Mouse (Mus musculus): ENCODE measurements around the gene Foxn3. TPM values are rescaled to one million over a fixed set of nuclear protein-coding genes. Genes with fewer than 3 reads are reported as not detected.

Foxn3 gene
- polyA plus RNA-seq, 1 experiment from 2014 or later: 75.5 TPM

GRCm38 (mm10) chr12:99457521-99458205, 105.7 kb downstream of the Foxn3 start:
- no peaks in the 10 kb centered on the region for H3K9me3 ChIP-seq (replicated peaks; ENCODE audit: control insufficient read depth, low read length)
- peaks cover 8% of the 10 kb centered on the region for H3K4me1 ChIP-seq (ENCODE audit: control insufficient read depth, insufficient read depth, low read length)
- H3K9ac ChIP-seq (ENCODE audit: low read depth, low read length): no peak overlapping the region
- no peaks in the 10 kb centered on the region for H3K27me3 ChIP-seq (ENCODE audit: control insufficient read depth, insufficient read depth, low read length)
- H3K27ac ChIP-seq (ENCODE audit: low read depth, low read length): no peak overlapping the region
- H3K4me2 ChIP-seq: no peak overlapping the region
- ATAC-seq (replicated peaks; ENCODE audit: insufficient number of reproducible peaks, low FRiP score, low TSS enrichment): no peak
- H3K4me3 ChIP-seq (ENCODE audit: low read depth, low read length): no peak overlapping the region
- 47% methylated on average over 10 of the region's 10 CpGs for WGBS (ENCODE audit: insufficient replicate concordance)
- no peaks in the 10 kb centered on the region for H3K36me3 ChIP-seq (ENCODE audit: control insufficient read depth, insufficient read depth, low read length)

GRCm38 (mm10) chr12:99455580-99455979, 107.8 kb downstream of the Foxn3 start:
- H3K4me1 ChIP-seq (ENCODE audit: control insufficient read depth, insufficient read depth, low read length): peaks cover 8% of the 10 kb centered on the region
- no peaks in the 10 kb centered on the region for H3K27me3 ChIP-seq (ENCODE audit: control insufficient read depth, insufficient read depth, low read length)
- ATAC-seq (replicated peaks; ENCODE audit: insufficient number of reproducible peaks, low FRiP score, low TSS enrichment): no peak
- no peaks in the 10 kb centered on the region for H3K9me3 ChIP-seq (replicated peaks; ENCODE audit: control insufficient read depth, low read length)
- 95% methylated on average over 8 of the region's 8 CpGs for WGBS (ENCODE audit: insufficient replicate concordance)
- no peak overlapping the region for H3K27ac ChIP-seq (ENCODE audit: low read depth, low read length)
- H3K4me3 ChIP-seq (ENCODE audit: low read depth, low read length): no peak overlapping the region
- no peak overlapping the region for H3K4me2 ChIP-seq
- no peak overlapping the region for H3K9ac ChIP-seq (ENCODE audit: low read depth, low read length)
- H3K36me3 ChIP-seq (ENCODE audit: control insufficient read depth, insufficient read depth, low read length): no peaks in the 10 kb centered on the region

GRCm38 (mm10) chr12:99454394-99454793, 109.0 kb downstream of the Foxn3 start:
- Histone ChIP-seq H3K4me1 (ENCODE audit: control insufficient read depth, insufficient read depth, low read length) (peaks cover 8% of the 10 kb centered on the region), H3K9me3 (replicated peaks; ENCODE audit: control insufficient read depth, low read length) (no peaks in the 10 kb centered on the region), H3K9ac (ENCODE audit: low read depth, low read length) (no peak overlapping the region), H3K27ac (ENCODE audit: low read depth, low read length) (no peak overlapping the region), H3K27me3 (ENCODE audit: control insufficient read depth, insufficient read depth, low read length) (no peaks in the 10 kb centered on the region), H3K36me3 (ENCODE audit: control insufficient read depth, insufficient read depth, low read length) (no peaks in the 10 kb centered on the region), H3K4me3 (ENCODE audit: low read depth, low read length) (no peak overlapping the region), H3K4me2 (no peak overlapping the region)
- WGBS (ENCODE audit: insufficient replicate concordance): 71% methylated on average over 9 of the region's 9 CpGs
- no peak for ATAC-seq (replicated peaks; ENCODE audit: insufficient number of reproducible peaks, low FRiP score, low TSS enrichment)

GRCm38 (mm10) chr12:99453797-99454196, 109.6 kb downstream of the Foxn3 start:
- WGBS (ENCODE audit: insufficient replicate concordance): 54% methylated on average over 4 of the region's 4 CpGs
- Histone ChIP-seq H3K27me3 (ENCODE audit: control insufficient read depth, insufficient read depth, low read length) (no peaks in the 10 kb centered on the region), H3K9me3 (replicated peaks; ENCODE audit: control insufficient read depth, low read length) (no peaks in the 10 kb centered on the region), H3K4me2 (no peak overlapping the region), H3K36me3 (ENCODE audit: control insufficient read depth, insufficient read depth, low read length) (no peaks in the 10 kb centered on the region), H3K4me3 (ENCODE audit: low read depth, low read length) (no peak overlapping the region), H3K27ac (ENCODE audit: low read depth, low read length) (no peak overlapping the region), H3K4me1 (ENCODE audit: control insufficient read depth, insufficient read depth, low read length) (peaks cover 8% of the 10 kb centered on the region), H3K9ac (ENCODE audit: low read depth, low read length) (no peak overlapping the region)
- no peak for ATAC-seq (replicated peaks; ENCODE audit: insufficient number of reproducible peaks, low FRiP score, low TSS enrichment)

GRCm38 (mm10) chr12:99450076-99450475, 113.3 kb downstream of the Foxn3 start:
- H3K9me3 ChIP-seq (replicated peaks; ENCODE audit: control insufficient read depth, low read length): no peaks in the 10 kb centered on the region
- 92% methylated on average over 6 of the region's 6 CpGs for whole genome bisulfite sequencing (ENCODE audit: insufficient replicate concordance)
- ATAC-seq (replicated peaks; ENCODE audit: insufficient number of reproducible peaks, low FRiP score, low TSS enrichment): no peak
- H3K9ac ChIP-seq (ENCODE audit: low read depth, low read length): no peak overlapping the region
- no peak overlapping the region for H3K27ac ChIP-seq (ENCODE audit: low read depth, low read length)
- no peak overlapping the region for H3K4me2 ChIP-seq
- no peak overlapping the region for H3K4me3 ChIP-seq (ENCODE audit: low read depth, low read length)
- no peaks in the 10 kb centered on the region for H3K36me3 ChIP-seq (ENCODE audit: control insufficient read depth, insufficient read depth, low read length)
- no peaks in the 10 kb centered on the region for H3K4me1 ChIP-seq (ENCODE audit: control insufficient read depth, insufficient read depth, low read length)
- no peaks in the 10 kb centered on the region for H3K27me3 ChIP-seq (ENCODE audit: control insufficient read depth, insufficient read depth, low read length)

- WGBS (ENCODE audit: insufficient replicate concordance): 86% methylated on average over 5 of the region's 5 CpGs
- no peaks in the 10 kb centered on the region for H3K36me3 ChIP-seq (ENCODE audit: control insufficient read depth, insufficient read depth, low read length)
- no peak for ATAC-seq (replicated peaks; ENCODE audit: insufficient number of reproducible peaks, low FRiP score, low TSS enrichment)
- H3K27me3 ChIP-seq (ENCODE audit: control insufficient read depth, insufficient read depth, low read length): no peaks in the 10 kb centered on the region
- H3K9me3 ChIP-seq (replicated peaks; ENCODE audit: control insufficient read depth, low read length): no peaks in the 10 kb centered on the region
- H3K4me2 ChIP-seq: no peak overlapping the region
- no peak overlapping the region for H3K4me3 ChIP-seq (ENCODE audit: low read depth, low read length)
- no peak overlapping the region for H3K27ac ChIP-seq (ENCODE audit: low read depth, low read length)
- H3K4me1 ChIP-seq (ENCODE audit: control insufficient read depth, insufficient read depth, low read length): no peaks in the 10 kb centered on the region
- H3K9ac ChIP-seq (ENCODE audit: low read depth, low read length): no peak overlapping the region
Observed at GRCm38 (mm10) chr12:99447791-99448190, 115.6 kb downstream of the Foxn3 start.

GRCm38 (mm10) chr12:99445018-99445674, 118.2 kb downstream of the Foxn3 start:
- no peak for ATAC-seq (replicated peaks; ENCODE audit: insufficient number of reproducible peaks, low FRiP score, low TSS enrichment)

GRCm38 (mm10) chr12:99442819-99443218, 120.6 kb downstream of the Foxn3 start:
- H3K4me1 ChIP-seq (ENCODE audit: control insufficient read depth, insufficient read depth, low read length): no peaks in the 10 kb centered on the region
- ATAC-seq (replicated peaks; ENCODE audit: insufficient number of reproducible peaks, low FRiP score, low TSS enrichment): no peak
- 86% methylated on average over 3 of the region's 3 CpGs for WGBS (ENCODE audit: insufficient replicate concordance)
- H3K36me3 ChIP-seq (ENCODE audit: control insufficient read depth, insufficient read depth, low read length): no peaks in the 10 kb centered on the region
- H3K9me3 ChIP-seq (replicated peaks; ENCODE audit: control insufficient read depth, low read length): no peaks in the 10 kb centered on the region
- H3K27me3 ChIP-seq (ENCODE audit: control insufficient read depth, insufficient read depth, low read length): no peaks in the 10 kb centered on the region
- H3K9ac ChIP-seq (ENCODE audit: low read depth, low read length): no peak overlapping the region
- H3K27ac ChIP-seq (ENCODE audit: low read depth, low read length): no peak overlapping the region
- H3K4me3 ChIP-seq (ENCODE audit: low read depth, low read length): no peak overlapping the region
- no peak overlapping the region for H3K4me2 ChIP-seq

More at GRCm38 (mm10) chr12:99445018-99445674, 118.2 kb downstream of the Foxn3 start:
- no peak overlapping the region for H3K9ac ChIP-seq (ENCODE audit: low read depth, low read length)
- no peaks in the 10 kb centered on the region for H3K4me1 ChIP-seq (ENCODE audit: control insufficient read depth, insufficient read depth, low read length)
- H3K4me2 ChIP-seq: no peak overlapping the region
- H3K4me3 ChIP-seq (ENCODE audit: low read depth, low read length): no peak overlapping the region
- no peaks in the 10 kb centered on the region for H3K27me3 ChIP-seq (ENCODE audit: control insufficient read depth, insufficient read depth, low read length)
- WGBS (ENCODE audit: insufficient replicate concordance): 80% methylated on average over 6 of the region's 6 CpGs
- no peaks in the 10 kb centered on the region for H3K36me3 ChIP-seq (ENCODE audit: control insufficient read depth, insufficient read depth, low read length)
- no peak overlapping the region for H3K27ac ChIP-seq (ENCODE audit: low read depth, low read length)
- no peaks in the 10 kb centered on the region for H3K9me3 ChIP-seq (replicated peaks; ENCODE audit: control insufficient read depth, low read length)

GRCm38 (mm10) chr12:99440953-99441352, 122.4 kb downstream of the Foxn3 start:
- Histone ChIP-seq H3K27me3 (ENCODE audit: control insufficient read depth, insufficient read depth, low read length) (no peaks in the 10 kb centered on the region), H3K4me2 (no peak overlapping the region), H3K27ac (ENCODE audit: low read depth, low read length) (no peak overlapping the region), H3K9ac (ENCODE audit: low read depth, low read length) (no peak overlapping the region), H3K9me3 (replicated peaks; ENCODE audit: control insufficient read depth, low read length) (no peaks in the 10 kb centered on the region), H3K36me3 (ENCODE audit: control insufficient read depth, insufficient read depth, low read length) (no peaks in the 10 kb centered on the region), H3K4me1 (ENCODE audit: control insufficient read depth, insufficient read depth, low read length) (no peaks in the 10 kb centered on the region), H3K4me3 (ENCODE audit: low read depth, low read length) (no peak overlapping the region)
- ATAC-seq (replicated peaks; ENCODE audit: insufficient number of reproducible peaks, low FRiP score, low TSS enrichment): no peak
- WGBS (ENCODE audit: insufficient replicate concordance): 68% methylated on average over 4 of the region's 4 CpGs
